Mouse (Mus musculus): ENCODE measurements around the gene 1700014D04Rik.
"Not testable (repeated sequence)": the region's sequence is repeated elsewhere in the genome, so short reads cannot be mapped to it uniquely, and the experiment has no call there.

1700014D04Rik gene

DNA sequence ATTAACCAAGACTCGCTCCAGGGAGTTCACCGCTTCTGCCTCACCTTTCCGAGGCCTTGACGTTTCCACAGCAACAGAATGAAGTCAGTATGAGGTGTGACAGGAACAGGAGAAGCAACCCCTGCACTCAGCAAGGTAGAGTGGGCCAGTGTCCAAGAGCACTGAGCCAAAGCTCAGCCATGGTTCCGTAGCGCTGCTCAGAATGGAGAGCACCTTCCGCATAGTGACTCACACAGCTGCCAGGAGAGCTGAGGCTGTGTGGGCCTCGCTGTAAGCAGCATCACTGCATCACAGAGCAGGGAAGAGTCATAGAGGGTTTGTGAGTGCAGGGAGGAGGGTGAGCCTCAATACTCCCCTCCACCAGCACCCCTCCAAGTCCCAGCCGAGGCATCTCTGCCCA lies at the start of gene 1700014D04Rik:
Gene 1700014D04Rik (minus strand): TSS at position 42 of the 400 bp plus-strand sequence.
- no peak for DNase-seq (ENCODE audit: low spot score)

DNA sequence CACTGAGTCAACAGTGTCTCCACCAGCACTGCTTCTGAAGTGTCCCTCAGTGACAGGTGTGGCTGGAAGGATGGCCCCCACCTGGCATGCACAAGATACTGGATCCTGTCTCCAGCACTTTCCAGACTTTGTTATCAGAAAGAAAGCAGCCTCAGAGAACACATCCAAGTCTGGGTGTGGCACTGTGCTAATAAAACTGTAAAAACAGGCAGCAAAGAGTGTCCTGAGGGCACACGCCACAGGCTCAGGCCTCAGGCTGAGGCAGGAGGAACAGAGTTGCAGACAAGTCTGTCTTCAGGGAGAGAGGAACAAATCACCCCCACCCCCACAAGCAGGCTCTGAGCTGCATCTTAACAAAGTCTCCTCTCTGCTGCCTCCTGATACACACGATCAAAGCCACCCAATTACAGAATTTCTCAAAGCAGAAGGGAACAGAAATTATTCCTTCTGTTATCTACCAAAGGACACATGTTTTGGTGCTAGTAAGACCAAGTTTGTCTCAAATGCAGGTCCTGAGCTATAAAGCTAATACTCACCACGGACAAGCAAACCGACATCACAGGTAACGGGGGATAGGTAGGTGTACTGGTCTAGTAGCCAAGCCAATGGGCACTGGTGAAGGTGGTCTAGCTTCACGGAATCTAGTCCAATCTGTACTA lies 49.4 kb upstream of the 1700014D04Rik start:
- DNase-seq (ENCODE audit: low spot score) = no peak

DNA sequence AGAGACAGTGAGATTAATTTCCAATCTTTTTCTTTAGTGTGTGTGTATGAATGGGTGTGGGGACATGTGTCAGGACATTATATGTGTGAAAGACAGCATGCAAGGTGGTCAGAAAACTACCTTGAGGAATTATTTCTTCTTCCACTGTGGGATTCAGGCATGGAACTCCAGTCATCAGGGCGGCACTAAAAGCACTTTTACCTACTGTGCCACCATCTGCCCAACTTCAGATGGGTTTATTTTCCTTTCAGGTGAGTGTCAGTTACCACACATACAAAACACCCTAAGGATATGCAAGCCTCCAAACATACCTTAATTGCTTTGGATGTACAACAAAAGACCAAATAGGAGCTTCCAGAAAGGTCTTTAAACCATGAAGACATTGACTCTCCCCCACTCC lies 48.2 kb upstream of the 1700014D04Rik start:
- DNase-seq (ENCODE audit: low spot score) = no peak

DNA sequence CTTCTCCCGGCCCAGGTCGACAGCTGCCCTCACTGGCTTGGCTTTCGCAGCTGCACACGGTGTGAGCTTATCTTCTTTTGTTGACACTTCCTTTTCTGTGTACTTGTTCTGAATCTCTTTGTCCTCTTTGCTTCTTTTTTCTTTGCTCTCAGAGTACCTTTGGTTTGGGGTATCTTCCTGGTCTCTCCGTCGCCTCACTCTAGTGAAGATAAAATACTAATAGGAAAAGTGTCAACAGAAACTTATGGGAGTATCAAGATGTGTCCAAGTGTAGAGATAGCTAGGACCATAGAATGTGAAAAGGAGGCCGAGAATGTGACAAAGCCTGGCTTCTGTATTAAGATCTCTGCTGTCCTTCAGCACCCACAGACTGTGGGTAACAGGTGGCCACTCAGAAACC lies 35.6 kb upstream of the 1700014D04Rik start, which contains the start of gene Gm49354:
Gene Gm49354 (minus strand): TSS at position 101 of the 400 bp plus-strand sequence.
- DNase-seq (ENCODE audit: low spot score) = no peak

DNA sequence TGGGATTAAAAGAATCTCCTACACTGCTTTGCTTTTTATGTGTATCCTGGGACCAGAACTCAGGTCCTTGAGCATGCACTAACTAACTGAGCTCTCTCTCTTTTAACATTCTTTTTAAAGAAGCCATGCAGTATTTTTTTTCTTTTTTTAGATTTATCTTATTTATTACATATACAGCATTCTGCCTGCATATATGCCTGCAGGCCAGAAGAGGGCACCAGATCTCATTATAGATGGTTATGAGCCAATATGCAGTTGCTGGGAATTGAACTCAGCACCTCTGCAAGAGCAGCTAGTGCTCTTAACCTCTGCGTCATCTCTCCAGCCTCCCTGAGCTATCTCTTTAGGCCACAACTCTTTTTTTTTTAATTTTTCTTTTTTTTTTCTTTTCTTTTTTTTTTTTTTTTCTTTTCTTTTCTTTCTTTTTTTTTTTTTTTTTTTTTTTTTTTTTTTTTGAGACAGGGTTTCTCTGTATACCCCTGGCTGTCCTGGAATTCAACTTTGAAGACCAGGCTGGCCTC lies 33.3 kb upstream of the 1700014D04Rik start:
- DNase-seq (ENCODE audit: low spot score) = not testable (repeated sequence)

DNA sequence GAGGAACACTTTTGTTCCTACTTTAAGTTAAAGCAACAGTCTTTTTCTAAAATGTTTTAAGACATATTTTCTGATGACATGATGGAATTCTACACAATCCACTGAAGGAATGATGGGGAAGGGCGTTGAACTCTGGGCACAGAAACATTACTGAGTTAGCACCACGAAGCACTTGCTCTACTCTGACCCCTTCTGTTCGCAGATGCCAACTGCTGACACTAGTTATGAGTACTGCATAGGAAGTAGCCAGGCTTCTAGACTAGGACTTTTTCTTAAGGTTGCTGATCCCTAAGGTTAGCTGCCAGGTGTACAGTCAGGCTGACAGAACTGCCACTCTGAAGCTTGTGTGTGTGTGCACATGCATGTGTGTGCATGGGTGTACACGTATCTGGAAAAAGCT lies 32.7 kb upstream of the 1700014D04Rik start:
- no peak for DNase-seq (ENCODE audit: low spot score)

DNA sequence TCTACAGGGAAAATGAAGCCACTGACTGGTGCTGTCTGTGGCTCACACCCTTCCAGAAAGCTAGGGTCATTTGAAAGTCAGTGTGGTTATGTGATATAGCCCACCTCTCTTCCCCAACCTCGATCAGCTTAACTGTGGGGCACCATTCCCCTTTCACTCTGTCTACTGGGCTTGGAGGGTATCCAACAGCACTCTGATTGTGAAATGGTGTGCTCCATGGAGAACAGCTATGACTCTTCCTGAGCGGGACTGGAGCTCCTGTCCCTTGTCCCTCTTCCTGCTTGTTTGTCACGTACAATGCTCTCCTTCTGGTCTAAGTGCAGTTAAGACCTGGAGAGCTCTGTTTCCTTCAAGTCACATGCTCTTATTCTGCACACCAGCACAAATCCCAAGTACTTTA lies 28.6 kb upstream of the 1700014D04Rik start:
- no peak for DNase-seq (ENCODE audit: low spot score)

DNA sequence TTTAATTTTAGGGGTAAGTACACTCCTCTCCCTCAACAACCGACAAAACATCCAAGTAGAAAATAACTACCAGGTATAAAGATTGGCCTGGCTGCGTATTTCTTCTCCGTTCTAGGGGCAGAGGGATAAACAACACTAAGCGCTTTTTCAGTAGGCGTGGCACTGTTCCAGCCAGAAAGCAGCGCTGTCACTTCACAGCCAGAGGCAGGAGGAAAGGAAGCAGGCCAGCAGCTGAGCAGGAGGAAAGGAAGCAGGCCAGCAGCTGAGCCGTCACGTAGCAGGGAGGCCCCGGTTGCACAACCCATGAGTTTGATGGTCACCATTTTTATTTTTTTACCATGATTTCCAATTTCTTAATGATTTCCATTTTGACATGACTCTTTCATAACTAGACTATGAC lies 24.7 kb upstream of the 1700014D04Rik start:
- DNase-seq (ENCODE audit: low spot score) = peak; percentile 26

DNA sequence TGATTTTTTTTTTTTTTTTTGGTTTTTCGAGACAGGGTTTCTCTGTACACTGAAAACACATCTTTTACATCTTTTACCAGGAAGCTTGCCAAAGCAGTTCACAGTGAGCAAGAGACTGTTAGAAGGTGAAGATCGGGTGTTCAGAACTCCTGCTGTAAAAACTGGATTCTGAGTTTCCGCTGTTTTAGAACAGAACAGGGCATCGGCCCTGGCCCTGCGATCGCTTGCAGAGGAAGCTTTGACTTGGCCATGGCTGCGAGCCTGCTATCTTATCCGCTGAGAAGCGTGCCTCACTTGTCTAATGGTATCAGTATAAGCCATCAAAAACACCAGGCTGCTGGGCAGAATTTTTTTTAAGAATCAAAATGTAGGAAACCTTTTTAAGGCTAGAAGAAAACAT lies 24.3 kb upstream of the 1700014D04Rik start:
- no peak for DNase-seq (ENCODE audit: low spot score)

DNA sequence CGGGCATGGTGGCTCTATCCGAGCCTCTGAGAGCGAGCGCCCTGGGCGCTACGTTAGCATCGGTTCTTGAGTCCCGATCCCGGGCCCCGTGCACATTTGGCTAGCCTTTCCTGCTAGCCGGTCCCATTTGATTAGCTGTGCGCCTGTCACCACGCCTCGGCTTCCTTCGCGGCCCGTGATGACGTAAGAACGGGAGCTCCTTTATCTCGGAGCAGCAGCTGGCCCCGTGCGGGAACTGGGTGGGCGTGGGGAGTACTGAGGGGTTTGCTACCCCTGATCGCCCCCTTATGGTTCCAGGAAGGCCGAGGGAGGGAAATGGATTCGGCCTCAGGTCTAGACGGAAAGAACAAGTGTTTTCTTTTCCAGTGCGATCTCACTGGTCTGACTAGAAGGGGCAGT lies 23.6 kb upstream of the 1700014D04Rik start:
- DNase-seq (ENCODE audit: low spot score) = peak; percentile 71

DNA sequence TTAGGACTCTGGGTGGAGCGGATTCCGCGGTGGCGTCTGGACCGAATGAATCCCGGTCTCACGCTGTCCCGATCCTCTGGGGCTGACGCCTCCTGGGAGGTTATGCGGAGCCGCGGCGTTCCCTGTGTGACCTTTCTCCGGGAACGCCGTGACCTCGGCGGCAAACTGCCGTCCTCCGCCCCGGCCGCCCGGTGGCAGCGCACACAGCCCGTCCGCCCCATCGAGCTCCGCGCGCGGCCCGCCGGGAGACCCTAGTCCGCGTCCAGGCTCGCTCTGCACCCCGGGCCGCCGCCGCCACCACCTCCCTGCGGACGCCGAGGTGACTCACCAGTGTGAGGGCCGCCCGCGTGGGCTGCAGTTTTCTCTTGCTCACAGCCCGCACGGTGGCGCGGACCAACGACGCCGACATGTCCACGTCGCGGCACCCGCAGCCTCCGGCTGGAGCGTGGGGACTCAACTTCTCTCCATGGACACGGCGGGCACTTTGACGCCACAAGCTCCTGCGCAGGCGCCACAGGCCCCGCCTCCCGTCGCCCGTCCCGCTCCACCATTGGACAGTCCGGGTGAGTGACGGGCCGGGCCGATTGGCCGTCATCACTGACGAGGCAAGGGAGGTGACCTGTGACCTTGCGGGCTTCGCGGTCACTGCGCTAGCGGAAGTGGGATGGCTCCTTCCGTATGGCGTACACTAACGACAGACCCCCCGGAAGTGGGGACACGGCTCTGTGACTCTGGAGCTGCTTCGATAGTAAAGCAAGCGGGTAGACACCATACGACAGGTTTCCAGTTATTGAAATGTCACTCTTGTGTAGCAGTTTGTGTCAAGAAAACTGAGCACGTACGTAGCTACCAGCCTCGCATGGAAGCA lies 23.0 kb upstream of the 1700014D04Rik start, which contains the start of gene Isca1:
Gene Isca1 (minus strand): TSS at position 515 of the 868 bp plus-strand sequence.
- peak; percentile 99 for DNase-seq (ENCODE audit: low spot score)

DNA sequence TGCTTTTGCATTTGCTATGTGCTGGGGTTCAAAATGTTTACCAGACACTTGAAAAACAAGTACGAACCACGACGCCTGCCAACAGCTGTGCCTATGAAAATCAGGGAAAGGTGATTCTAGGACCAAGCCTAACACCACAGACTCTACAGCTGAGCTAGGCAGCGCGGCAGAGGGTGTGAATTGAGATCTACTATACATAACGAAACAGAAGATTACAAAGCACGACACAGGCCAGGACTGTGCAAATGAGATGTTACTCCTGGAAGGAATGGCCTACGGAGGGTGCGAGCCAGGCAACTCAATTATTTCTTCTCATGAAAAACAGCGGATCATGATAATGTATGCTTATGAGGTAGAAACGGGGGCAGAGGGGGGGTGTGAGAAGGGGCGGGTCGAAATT lies 22.0 kb upstream of the 1700014D04Rik start:
- no peak for DNase-seq (ENCODE audit: low spot score)

DNA sequence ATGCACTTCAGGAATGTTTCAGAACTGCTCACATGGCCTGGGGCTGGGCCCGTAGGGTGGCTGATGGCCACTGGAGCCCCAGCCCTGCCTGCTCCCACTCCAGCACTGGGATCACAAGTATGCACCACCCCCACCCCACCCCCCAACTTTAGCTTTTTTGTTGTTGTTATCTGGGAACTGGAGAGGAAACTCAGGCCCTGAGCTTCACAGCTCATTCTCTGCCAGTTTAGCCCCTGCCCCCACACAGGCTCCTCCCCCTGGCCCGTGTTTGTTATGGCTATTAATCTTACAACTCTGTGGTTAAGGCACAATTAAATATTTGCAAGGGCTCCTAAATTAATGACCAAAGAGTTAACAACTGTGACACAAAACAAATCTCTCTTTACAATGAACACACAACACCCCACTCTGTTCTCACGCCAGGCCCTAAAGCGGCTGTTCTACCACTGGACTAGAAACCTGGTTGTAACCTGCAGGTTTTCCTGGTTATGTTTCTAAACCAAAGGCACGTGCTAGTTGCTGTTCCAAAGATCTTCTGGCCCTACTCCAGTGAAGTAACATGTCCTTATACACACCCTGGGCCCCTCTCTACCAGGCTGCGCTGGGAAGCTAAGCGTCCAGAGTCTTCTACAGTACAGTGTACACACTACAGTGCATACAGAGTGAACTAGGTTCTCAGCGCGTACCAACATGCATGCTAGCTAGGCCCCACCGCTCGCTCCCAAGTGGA lies 20.4 kb upstream of the 1700014D04Rik start:
- DNase-seq (ENCODE audit: low spot score) = no peak

DNA sequence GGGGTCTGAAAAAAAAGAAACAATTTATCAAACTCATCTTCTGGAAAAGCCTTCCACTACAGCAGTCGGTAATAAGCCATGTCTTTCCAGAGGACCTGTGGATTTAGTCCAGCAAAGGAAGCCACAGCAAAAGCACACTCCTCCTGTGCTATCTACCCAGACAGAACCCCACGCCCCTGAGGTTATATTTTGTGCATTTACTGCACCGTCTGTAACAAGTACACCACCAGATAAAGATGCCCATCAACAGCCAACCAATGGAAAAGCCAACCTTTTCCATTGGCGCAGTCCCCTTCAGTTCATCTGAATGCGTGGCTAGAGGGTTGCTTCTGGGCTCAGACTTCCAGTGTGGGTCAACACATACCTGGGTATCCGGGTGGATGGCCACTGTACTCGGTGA lies 16.2 kb upstream of the 1700014D04Rik start:
- no peak for DNase-seq (ENCODE audit: low spot score)

DNA sequence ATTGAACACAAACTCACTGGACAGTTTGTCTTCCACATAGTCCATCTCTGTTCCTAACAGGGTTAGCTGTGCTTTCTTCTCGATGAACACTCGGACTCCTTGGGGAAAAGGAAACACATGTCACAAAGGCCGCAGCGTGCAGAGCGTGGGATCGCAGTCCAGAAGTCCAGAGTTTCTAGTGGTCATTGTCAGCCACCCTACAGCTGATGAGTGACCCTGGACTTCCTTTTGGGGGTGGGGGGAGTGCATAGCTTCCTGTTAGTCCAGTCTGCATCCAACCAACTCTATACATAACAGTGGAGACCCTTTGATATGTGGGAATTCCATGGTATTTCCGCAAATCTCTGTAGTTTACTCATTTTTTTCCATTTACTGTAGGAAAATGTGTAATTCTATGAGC lies 10.4 kb upstream of the 1700014D04Rik start:
- no peak for DNase-seq (ENCODE audit: low spot score)

DNA sequence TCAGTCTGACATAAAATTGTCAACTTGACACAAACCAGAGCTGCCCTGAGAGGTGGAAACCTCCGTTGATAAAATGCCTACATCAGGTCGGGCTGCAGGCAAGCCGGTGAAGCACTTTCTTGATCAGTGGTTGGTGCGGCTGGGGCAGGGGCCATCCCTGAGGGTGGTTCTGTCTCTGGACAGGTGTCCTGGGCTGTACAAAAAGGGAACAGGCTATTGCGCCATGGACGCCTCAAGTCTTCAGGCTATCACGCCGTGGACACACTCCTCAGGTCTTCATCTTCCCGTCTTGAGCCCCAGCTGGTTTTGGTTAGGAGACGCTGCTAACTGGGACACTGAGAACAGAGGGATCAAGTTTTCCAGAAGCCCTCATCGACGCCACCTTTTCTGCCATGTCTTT lies 3.8 kb upstream of the 1700014D04Rik start:
- no peak for DNase-seq (ENCODE audit: low spot score)

DNA sequence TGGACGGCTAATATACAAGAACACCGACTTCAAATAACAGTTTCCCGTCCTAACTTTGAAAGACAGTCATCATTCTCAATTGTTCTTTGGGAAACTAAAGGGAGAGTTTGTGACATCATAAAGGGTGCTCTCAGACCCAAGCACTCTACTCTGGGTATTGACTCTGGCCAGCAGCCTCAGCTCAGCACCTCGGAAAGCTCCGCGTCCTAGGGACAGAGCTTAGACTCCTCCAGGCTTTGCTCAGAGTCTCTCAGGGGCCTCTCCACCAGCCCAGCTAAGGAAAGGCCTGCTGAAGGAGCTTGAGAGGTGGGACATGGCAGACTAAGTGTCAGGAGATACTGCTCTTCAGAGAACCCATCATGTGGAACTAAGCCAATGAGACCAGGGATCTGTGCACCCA lies 388 bp downstream of the 1700014D04Rik start:
- no peak for DNase-seq (ENCODE audit: low spot score)

DNA sequence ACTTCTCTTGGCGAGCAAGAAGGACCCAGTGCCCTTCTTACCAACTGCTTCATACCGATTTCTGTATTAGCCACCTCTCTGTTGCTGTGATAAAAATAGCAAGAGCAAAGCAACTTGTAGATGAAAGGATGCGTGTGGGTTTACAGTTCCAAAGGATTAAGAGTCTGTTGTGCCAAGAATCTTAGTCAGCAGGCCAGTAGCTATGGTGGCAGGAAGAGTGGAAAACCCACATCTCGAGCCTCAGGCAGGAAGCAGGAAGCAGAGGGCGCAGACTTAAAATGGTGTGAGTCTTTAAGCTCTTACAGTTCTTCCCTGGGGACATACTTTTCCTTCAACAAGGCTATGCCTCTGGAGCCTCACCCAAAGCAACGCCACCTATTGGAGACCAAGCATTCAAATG lies 1.1 kb downstream of the 1700014D04Rik start:
- DNase-seq (ENCODE audit: low spot score) = no peak

DNA sequence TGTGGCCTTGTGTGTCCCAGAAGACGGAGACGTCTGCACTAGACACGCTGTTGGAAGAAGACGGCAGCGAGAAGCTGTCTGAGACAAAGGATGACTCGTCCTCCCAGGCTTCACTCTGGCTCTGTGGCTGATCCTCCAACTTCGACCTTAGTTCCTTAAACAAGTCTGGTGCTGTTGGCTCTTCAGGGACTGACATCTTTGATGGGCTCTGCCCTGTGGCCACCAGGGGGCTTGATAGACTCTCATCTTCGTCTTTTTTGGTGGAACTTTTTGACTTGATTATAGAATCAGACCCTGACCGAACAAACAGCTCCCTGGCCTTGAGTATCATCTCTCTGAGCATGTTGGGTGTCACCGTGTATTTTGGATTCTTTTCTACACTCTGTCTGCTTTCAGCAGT lies 4.9 kb downstream of the 1700014D04Rik start:
- DNase-seq (ENCODE audit: low spot score) = no peak

DNA sequence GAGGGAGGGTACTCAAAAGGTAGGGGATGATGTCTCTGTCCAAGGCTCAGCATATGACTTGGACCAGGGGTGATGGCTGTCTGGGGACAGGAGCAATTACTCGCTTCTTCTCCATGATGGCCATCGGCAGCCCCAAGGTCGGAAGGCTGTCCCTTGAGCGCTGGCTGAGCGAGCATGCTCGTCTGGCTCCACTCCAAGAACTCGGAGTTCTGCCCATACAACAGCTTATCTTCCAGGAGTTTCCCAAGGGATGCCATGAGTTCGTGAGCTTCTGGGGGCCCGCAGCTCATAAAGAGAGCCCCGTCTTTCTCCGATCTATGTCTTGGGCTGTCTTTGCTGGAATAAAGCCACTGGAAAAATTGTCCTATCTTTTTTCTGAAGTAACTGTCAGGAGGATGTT lies 5.5 kb downstream of the 1700014D04Rik start:
- no peak for DNase-seq (ENCODE audit: low spot score)

DNA sequence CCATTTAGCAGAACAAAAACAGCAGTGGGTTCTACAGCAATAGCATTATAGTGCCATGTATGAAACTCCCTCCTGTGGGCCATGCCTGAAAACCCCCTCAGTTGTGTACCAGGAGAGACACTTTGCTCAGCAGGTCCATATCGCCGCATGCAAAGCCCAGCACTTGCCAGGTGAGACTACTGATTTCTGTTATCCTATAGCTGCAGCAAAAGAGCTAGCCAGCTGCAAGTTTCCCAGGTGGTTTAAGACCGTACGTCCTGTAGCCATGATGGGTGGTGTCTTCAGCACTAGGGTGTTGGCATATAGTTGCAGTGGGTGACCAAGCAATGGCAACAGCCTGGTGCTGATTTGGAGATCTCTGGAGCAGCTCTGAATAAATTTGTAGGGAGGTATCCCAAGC lies 7.2 kb downstream of the 1700014D04Rik start:
- no peak for DNase-seq (ENCODE audit: low spot score)

DNA sequence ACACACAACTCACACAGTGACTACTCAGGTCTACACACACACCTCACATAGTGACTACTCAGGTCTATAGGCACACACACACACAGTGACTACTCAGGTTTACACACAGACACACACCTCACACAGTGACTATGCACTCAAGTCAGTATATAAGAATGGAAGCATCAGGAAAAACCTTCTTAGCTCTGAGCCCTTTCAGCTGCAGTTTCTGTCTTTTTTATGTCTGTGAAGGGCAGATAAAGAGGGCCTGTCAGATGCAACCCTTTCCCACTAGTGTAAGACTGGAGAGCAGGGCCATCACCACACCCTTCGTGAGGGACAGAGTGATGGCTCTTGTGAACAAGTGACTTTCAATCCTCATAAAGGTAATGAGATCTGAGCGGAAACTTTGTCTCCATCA lies 8.1 kb downstream of the 1700014D04Rik start:
- no peak for DNase-seq (ENCODE audit: low spot score)
